Mouse (Mus musculus) thymus, adult 2 months (tissue): ENCODE data around the gene Wdr90. TPM values are rescaled to one million over a fixed set of nuclear protein-coding genes. Genes with fewer than 3 reads are reported as not detected.

Experiments used
- DNase-seq: peaks from one replicate; pipeline ENCODE4 v3.0.0; 2021
- H3K27ac ChIP-seq: fragments of 200-500 bp; 2 replicates; pipeline ENCODE4 v1.5.1; 2012; ENCODE audit warnings: low read length, control low read depth; ENCODE audit not compliant: control insufficient read depth, insufficient read depth
- H3K27me3 ChIP-seq: fragments of 200-500 bp; 2 replicates; pipeline ENCODE4 v1.6.1; 2012; ENCODE audit warnings: mild to moderate bottlenecking, low read length, moderate library complexity, mixed read lengths; ENCODE audit not compliant: control insufficient read depth, insufficient read depth
- H3K36me3 ChIP-seq: fragments of 200-500 bp; 2 replicates; pipeline ENCODE4 v1.6.1; 2012; ENCODE audit warnings: mild to moderate bottlenecking, low read length, moderate library complexity; ENCODE audit not compliant: control insufficient read depth, insufficient read depth
- H3K4me1 ChIP-seq: fragments of 200-500 bp; replicated peaks from 2 replicates; pipeline ENCODE4 v1.6.1; 2012; ENCODE audit warnings: low read length; ENCODE audit not compliant: control insufficient read depth, insufficient read depth
- H3K4me3 ChIP-seq: fragments of 200-500 bp; 2 replicates; pipeline ENCODE4 v1.5.1; 2012; ENCODE audit warnings: mild to moderate bottlenecking, low read length, control low read depth, moderate library complexity; ENCODE audit not compliant: control insufficient read depth, insufficient read depth
- CTCF ChIP-seq: fragments of 200-500 bp; IDR thresholded peaks from 2 replicates; pipeline ENCODE4 v1.5.1; 2012; ENCODE audit warnings: mild to moderate bottlenecking, control low read depth, low read length, moderate library complexity, borderline replicate concordance; ENCODE audit not compliant: control insufficient read depth, poor library complexity, insufficient read depth; ENCODE audit errors: extremely low read depth
- POLR2A ChIP-seq: fragments of 200-500 bp; IDR thresholded peaks from 2 replicates; pipeline ENCODE4 v1.6.1; 2012; ENCODE audit warnings: mild to moderate bottlenecking, low read length, control low read depth, moderate library complexity; ENCODE audit not compliant: control insufficient read depth, poor library complexity, insufficient read depth; ENCODE audit errors: extremely low read depth
- WGBS: fragments of 180-500 bp; shearing (Covaris S2); methylation state at CpG from one replicate; pipeline ENCODE4 v1.1.7; 2018; 5-methylcytosine and 5-hydroxymethylcytosine counted together
- polyA plus RNA-seq: library from polyadenylated mRNA; depleted of rRNA; stranded (reverse); fragments of >200 nt; gene quantifications from 2 replicates; pipeline ENCODE4 v1.2.3, GENCODE M21; 2012

The Wdr90 gene
- polyA plus RNA-seq, 1 experiment = 107 TPM

DNA sequence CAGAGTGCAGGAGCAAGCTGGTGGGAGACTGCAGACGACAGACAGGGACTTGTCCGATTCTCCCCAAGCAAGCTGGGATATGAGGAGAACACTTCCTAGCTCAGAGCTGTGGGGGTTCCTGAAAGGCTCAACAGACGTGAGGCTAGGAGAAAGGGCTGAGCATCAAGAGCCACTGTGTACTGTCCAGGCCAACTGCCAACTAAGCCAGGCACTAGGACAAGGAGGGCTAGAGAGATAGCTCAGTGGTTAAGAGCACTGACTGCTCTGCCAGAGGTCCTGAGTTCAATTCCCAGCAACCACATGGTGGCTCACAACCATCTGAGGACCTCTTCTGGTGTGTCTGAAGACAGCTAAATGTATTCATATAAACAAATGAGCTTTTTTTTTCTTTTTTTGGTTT, 18.8 kb downstream of the Wdr90 start:
- H3K4me3 ChIP-seq = no peak overlapping the region
- H3K36me3 ChIP-seq = peaks cover 36% of the 10 kb centered on the region
- no peak for DNase-seq
- WGBS = 95% methylated on average over 3 of the region's 3 CpGs
- TF ChIP-seq CTCF = no peak
- no peak for TF ChIP-seq POLR2A
- peaks cover 19% of the 10 kb centered on the region for H3K4me1 ChIP-seq
- H3K27ac ChIP-seq = no peak overlapping the region
- H3K27me3 ChIP-seq = no peaks in the 10 kb centered on the region

- peaks cover 31% of the 10 kb centered on the region for H3K4me1 ChIP-seq
- no peak for TF ChIP-seq CTCF
- no peak for TF ChIP-seq POLR2A
- H3K27me3 ChIP-seq = no peaks in the 10 kb centered on the region
- H3K4me3 ChIP-seq = no peak within 1 kb of the TSS
- H3K27ac ChIP-seq = no peak within 1 kb of the TSS
- H3K36me3 ChIP-seq = peaks cover 36% of the 10 kb centered on the region
- no peak for DNase-seq
- 97% methylated on average over 22 of the region's 22 CpGs for WGBS
These were observed 20.0 kb downstream of the Wdr90 start, which contains the start of gene Gm20683 for GRCm38 (mm10) chr17:25841117-25841880. TSS of gene Gm20683 (minus strand) at chr17:25841763.

DNA sequence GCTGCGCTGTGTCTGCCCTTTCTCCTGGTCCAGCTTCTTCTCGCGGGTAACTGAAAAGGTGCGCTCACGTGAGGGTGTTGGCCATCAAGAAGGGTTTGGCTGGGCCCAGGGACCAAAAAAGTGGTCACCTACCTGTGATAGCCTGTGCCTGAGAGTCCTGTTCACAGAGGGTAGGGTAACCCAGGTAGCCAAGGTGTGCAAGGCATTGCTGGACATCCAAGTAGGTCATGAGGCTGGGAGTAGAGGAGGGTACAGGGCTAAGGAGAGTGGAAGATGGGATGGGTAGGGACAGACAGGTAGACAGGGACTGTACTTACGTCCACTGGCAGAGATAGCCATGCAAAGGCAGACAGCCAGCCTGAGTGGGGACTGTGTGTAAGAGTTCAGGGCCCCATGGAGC, 20.8 kb downstream of the Wdr90 start:
- Histone ChIP-seq H3K27ac (no peak overlapping the region), H3K4me3 (no peak overlapping the region), H3K27me3 (no peaks in the 10 kb centered on the region), H3K36me3 (peaks cover 36% of the 10 kb centered on the region), H3K4me1 (peaks cover 33% of the 10 kb centered on the region)
- 99% methylated on average over 6 of the region's 6 CpGs for WGBS
- TF ChIP-seq CTCF (no peak), POLR2A (no peak)
- no peak for DNase-seq

DNA sequence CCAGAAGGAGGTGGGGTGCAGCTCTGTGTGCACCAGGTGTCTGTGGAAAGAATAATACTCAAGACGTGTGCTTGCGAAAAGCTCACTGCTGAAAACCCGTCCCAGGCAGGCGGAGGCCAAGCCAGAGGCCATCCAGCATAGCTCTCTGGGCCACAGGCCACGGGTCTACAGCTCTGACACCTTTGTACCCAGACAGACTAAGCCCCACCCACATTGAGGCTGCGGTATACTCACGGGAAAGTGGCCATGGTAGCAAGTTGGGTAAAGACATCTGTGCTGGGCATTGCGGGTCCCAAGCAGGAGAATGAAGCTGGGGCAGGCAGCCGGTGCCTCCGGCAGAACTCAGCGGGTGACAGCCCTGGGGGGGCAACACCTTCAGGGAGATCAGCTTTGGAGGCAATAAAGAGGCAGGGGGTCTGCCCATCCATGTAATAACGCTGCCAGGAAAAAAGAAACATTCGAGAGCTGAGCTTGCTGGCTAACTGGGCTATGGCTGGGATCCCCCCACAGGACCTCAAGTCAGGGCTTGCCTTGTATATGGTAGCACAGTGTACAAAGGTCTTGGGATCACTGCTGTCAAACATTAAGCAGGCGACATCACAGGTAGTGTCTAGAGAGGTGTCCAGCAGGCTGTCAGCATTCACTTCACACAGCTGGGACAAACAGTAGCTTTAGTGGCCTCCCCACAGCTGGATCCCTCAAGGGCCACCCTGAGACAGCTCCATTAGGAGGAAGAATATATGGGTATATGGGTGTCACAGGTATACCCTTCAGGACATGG, 21.7 kb downstream of the Wdr90 start:
- TF ChIP-seq POLR2A (no peak), CTCF (no peak)
- no peaks in the 10 kb centered on the region for H3K27me3 ChIP-seq
- WGBS = 94% methylated on average over 14 of the region's 14 CpGs
- H3K4me3 ChIP-seq = no peak overlapping the region
- peaks cover 28% of the 10 kb centered on the region for H3K4me1 ChIP-seq
- no peak for DNase-seq
- H3K36me3 ChIP-seq = peaks cover 36% of the 10 kb centered on the region
- H3K27ac ChIP-seq = no peak overlapping the region

DNA sequence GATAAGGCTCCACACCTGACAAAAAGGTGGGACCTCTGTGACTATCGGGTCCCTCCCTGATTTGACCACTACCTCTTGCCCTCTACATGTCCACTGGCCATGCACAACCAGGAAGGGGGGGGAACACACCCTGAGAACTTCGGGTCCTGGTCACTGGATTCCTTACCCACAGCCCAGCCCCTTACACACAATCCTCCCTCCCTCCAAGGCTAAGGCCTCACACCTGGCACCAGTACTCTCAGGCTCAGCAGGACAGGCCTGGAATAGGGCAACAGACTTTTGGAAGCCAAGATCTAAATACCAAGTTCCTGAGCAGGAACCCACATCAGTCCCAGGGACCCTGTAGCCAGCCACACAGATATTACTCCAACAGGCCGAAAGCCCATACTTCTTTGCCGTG, 22.4 kb downstream of the Wdr90 start:
- no peak overlapping the region for H3K27ac ChIP-seq
- no peak for DNase-seq
- H3K4me3 ChIP-seq = no peak overlapping the region
- no peak for TF ChIP-seq POLR2A
- TF ChIP-seq CTCF = no peak
- no peaks in the 10 kb centered on the region for H3K27me3 ChIP-seq
- H3K4me1 ChIP-seq = peaks cover 36% of the 10 kb centered on the region
- WGBS = 93% methylated on average over 4 of the region's 4 CpGs
- H3K36me3 ChIP-seq = peaks cover 36% of the 10 kb centered on the region

- peaks cover 31% of the 10 kb centered on the region for H3K4me1 ChIP-seq
These were observed 23.8 kb downstream of the Wdr90 start for GRCm38 (mm10) chr17:25837533-25837932.

More at GRCm38 (mm10) chr17:25837533-25837932, 23.8 kb downstream of the Wdr90 start:
- Histone ChIP-seq H3K27me3 (no peaks in the 10 kb centered on the region), H3K36me3 (peaks cover 36% of the 10 kb centered on the region), H3K4me3 (no peak overlapping the region), H3K27ac (no peak overlapping the region)
- no peak for DNase-seq
- WGBS = 81% methylated on average over 3 of the region's 3 CpGs
- TF ChIP-seq CTCF (no peak), POLR2A (no peak)
